Mouse (Mus musculus) cerebellum, postnatal 4 days (tissue): ENCODE measurements around the gene Jmjd6.
"Not testable (repeated sequence)": the region's sequence is repeated elsewhere in the genome, so short reads cannot be mapped to it uniquely, and the experiment has no call there.

Experiments
- DNase-seq, 2 experiments: peaks; one replicate each; pipeline ENCODE4 v3.0.0; 2022; ENCODE audit warnings: low spot score in 2 of 2, mixed read lengths in 1 of 2

Jmjd6 gene

DNA sequence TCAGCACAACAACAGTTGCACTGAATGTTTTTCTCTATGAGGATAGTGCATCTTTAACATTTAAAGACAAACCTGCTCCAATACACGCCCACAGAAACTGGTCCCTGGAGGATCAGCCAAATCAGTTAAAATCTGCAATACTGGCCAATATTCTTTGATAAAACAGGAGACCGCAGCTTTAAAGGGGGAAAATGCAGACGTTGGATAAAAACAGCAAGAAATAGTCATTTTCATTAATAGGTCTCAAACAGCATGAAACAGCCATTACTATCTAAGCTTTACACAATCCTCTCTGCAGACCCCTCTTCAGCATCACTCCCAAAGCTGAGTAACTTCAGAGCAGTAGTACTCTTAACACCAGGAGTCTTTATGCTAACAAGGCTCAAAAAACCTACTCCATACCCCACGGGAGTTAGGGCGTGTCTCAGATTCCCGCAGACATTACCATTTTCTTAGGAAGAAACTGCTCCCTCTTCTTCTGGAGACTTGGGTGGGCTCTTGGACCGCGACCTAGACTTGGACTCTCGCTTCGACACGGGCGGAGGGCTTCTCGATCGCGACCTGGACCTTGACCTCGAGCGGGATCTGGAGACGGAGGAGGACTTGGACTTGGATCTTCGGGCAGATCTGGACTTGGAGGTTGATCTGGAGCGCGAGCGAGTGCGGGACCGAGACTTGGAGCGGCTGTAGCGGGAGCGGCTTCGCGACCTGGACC, 8.5 kb upstream of the Jmjd6 start:
- DNase-seq, result no peak

- DNase-seq, result no peak
These were observed 7.7 kb upstream of the Jmjd6 start for GRCm38 (mm10) chr11:116850833-116851477.

- DNase-seq, result no peak
These were observed 6.8 kb upstream of the Jmjd6 start for GRCm38 (mm10) chr11:116850085-116850484.

DNA sequence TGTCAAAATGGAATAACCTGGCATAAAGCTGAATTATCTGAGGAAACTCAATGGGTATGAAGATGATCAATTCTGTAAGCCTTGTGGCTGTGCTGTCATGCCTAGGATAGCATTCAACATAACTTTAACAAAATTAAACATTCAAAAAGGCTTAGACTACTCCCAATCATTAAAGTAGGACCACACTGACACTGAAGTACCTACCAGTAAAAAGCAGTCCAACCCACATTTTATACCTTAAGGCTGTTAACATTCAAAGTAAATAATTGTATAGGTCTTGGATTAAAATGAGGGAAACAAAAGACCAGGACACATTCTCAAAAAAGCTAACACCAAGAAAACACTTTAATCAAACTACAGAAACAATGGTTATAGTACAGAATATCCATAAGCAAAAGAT, 6.3 kb upstream of the Jmjd6 start:
- DNase-seq, result no peak

- not testable (repeated sequence) for DNase-seq
These were observed 5.6 kb upstream of the Jmjd6 start for GRCm38 (mm10) chr11:116848877-116849178.

DNA sequence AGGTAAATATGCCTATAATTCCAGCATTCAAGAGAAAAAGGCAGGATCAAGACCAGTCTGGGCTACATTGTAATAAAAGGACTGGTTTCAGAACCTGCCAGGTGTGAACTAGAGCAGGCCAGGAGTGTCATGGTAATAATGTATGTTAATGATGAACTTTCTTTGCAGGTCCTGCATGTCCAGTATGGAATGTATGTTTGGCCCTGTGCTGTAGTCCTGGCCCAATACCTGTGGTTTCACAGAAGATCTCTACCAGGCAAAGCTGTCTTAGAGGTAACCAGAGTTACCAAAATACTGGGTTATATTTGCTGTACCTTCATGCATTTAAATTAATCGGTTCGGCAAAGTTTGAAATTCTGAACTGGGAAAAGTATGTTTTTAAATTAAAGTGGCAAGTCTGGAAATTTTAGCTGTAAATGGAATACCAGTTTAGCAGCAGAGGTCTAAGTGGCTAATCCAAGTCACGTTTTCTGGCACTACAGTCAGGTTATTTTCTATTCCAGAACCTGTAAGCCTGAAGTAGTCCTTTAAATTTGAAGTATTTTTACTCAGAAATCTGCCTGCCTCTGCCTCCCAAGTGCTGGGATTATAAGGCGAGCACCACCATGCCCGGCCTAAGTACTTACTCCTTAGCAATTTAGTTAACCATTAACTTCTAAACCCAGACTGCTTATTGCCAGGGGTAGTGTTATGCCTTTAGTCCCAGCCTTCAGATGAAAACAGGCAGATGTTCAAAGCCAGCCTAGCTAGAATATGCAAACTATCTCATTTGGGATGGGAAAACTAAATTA, 5.0 kb upstream of the Jmjd6 start:
- no peak for DNase-seq

- no peak for DNase-seq
These were observed 4.2 kb upstream of the Jmjd6 start for GRCm38 (mm10) chr11:116847187-116848085.

- DNase-seq, result no peak
These were observed 3.4 kb upstream of the Jmjd6 start for GRCm38 (mm10) chr11:116846593-116847181.

GRCm38 (mm10) chr11:116842531-116843260, 553 bp downstream of the Jmjd6 start:
- DNase-seq, result peak in 1 of 2 experiments; percentile 52

GRCm38 (mm10) chr11:116840748-116841147, 2.5 kb downstream of the Jmjd6 start:
- no peak for DNase-seq

DNA sequence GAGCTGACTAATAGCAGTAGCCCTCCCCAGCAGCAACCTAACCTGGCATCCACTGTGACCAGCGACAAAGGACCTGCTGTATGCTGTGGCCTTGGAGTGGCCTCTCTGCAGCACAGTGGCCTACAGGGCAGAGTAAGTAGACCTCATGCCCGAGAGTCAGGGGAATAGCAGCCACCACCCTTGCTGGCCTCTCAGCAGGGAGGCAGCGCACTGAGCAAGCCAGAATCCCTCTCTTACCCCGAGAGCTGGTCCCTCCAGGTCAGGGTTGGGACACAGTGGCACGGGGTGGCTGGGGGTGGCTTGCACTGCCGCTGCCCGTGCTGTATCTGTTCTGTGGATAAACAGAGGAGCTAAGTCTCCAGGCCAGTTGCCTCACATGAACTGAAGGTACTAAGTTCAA, 3.6 kb downstream of the Jmjd6 start:
- DNase-seq, result no peak

DNA sequence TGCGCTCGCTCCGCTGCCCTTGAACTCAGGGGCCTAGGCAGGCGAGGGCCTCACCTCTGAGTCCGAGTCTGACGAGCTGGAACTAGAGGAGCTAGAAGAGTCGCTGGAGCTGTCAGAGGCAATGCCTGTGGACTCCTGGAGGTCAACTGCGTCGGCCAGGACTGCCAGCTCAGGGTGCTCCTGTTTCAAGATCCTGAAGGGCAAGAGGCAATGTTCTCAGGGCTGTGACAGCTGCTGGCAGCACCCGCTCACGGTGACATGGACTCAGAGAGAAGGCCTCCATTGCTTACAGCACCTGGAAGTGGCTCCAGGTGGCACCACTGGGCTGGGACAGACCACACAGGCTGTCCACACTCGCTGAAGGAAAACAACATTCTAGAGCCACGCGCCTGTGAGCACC, 4.3 kb downstream of the Jmjd6 start:
- DNase-seq, result no peak

DNA sequence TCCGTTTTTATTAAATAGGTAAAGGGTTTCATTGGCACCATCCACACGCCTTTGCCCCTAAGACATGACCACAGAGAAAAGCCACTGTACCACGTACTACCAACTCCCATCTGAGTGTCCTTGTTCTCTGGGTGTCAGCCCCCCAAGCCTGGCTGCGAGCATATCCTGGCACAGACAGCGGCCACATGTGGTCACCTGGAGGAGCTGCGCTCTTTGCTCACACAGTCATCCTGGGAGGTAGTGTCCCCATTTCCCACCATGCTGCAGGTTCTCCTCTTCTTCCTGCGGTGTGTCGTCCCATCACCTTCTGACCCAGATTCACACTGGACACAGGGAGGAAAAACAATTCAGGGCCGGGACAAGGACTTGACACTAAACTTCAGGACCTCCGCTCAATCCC, 5.8 kb downstream of the Jmjd6 start:
- DNase-seq, result no peak

- no peak for DNase-seq
These were observed 7.0 kb downstream of the Jmjd6 start for GRCm38 (mm10) chr11:116836283-116836682.

GRCm38 (mm10) chr11:116834954-116835353, 8.3 kb downstream of the Jmjd6 start:
- DNase-seq, result no peak

GRCm38 (mm10) chr11:116832172-116832685, 11.0 kb downstream of the Jmjd6 start:
- DNase-seq, result no peak

GRCm38 (mm10) chr11:116827534-116828165, 15.6 kb downstream of the Jmjd6 start, which contains the start of gene Mxra7:
Gene Mxra7, minus strand, starts transcription at chr11:116828046.
- DNase-seq, result peak; percentile 62 to 76

GRCm38 (mm10) chr11:116826550-116827504, 16.4 kb downstream of the Jmjd6 start:
- DNase-seq, result no peak

DNA sequence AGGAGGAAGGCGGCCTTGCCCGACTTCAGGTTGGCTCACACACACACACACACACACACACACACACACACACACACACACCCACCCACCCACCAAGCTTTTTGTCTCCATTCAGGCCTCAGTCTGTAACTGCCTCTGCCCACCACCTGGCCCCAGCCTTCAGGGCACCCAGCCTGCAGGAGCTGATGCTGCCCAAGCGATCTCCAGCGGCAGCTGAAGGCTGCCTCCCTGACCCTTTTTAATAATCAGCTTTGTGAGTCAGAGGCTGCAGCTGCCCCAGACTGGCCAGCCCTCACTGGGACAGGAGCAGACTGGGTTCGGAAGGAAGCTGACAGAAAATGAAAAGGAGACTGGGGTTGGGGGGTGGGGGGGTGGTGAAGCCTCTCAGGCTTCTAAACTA, 18.0 kb downstream of the Jmjd6 start:
- no peak for DNase-seq
